Mouse (Mus musculus): ENCODE data around the gene Smarca2. TPM values are rescaled to one million over a fixed set of nuclear protein-coding genes. Genes with fewer than 3 reads are reported as not detected.

Smarca2 gene
- polyA plus RNA-seq, 1 experiment from 2014 or later, result 66.1 TPM

GRCm38 (mm10) chr19:26758156-26758555 is 153.3 kb downstream of the Smarca2 start:
- H3K9me3 ChIP-seq (ENCODE audit: control insufficient read depth, low read depth, low read length), result no peaks in the 10 kb centered on the region
- no peak overlapping the region for H3K4me2 ChIP-seq (replicated peaks; ENCODE audit: low read depth, low read length)
- no peak overlapping the region for H3K4me3 ChIP-seq (ENCODE audit: low read depth, low read length)
- WGBS, result 75% methylated on average over 8 of the region's 8 CpGs
- H3K4me1 ChIP-seq (ENCODE audit: control insufficient read depth, insufficient read depth, low read length), result peaks cover 5% of the 10 kb centered on the region; the same call in 1 of the 2 replicates
- no peak for ATAC-seq (ENCODE audit: insufficient number of reproducible peaks, insufficient read depth, low FRiP score, low read depth)
- H3K27ac ChIP-seq (ENCODE audit: low read length), result no peak overlapping the region; the same call in 1 of the 2 replicates
- H3K27me3 ChIP-seq (ENCODE audit: control insufficient read depth, insufficient read depth, low read length), result no peaks in the 10 kb centered on the region
- no peak overlapping the region for H3K9ac ChIP-seq (replicated peaks; ENCODE audit: low read depth, low read length)
- H3K36me3 ChIP-seq (ENCODE audit: control insufficient read depth, insufficient read depth, low read length), result peaks cover 5% of the 10 kb centered on the region; the same call in 1 of the 2 replicates

- 52% methylated on average over 7 of the region's 7 CpGs for WGBS
- H3K36me3 ChIP-seq (ENCODE audit: control insufficient read depth, insufficient read depth, low read length), result peaks cover 5% of the 10 kb centered on the region; the same call in 1 of the 2 replicates
- peaks cover 5% of the 10 kb centered on the region; the same call in 1 of the 2 replicates for H3K4me1 ChIP-seq (ENCODE audit: control insufficient read depth, insufficient read depth, low read length)
- ATAC-seq (ENCODE audit: insufficient number of reproducible peaks, insufficient read depth, low FRiP score, low read depth), result no peak
- H3K9ac ChIP-seq (replicated peaks; ENCODE audit: low read depth, low read length), result no peak overlapping the region
- no peak overlapping the region for H3K4me2 ChIP-seq (replicated peaks; ENCODE audit: low read depth, low read length)
- H3K9me3 ChIP-seq (ENCODE audit: control insufficient read depth, low read depth, low read length), result no peaks in the 10 kb centered on the region
- H3K4me3 ChIP-seq (ENCODE audit: low read depth, low read length), result no peak overlapping the region
- H3K27me3 ChIP-seq (ENCODE audit: control insufficient read depth, insufficient read depth, low read length), result no peaks in the 10 kb centered on the region
- H3K27ac ChIP-seq (ENCODE audit: low read length), result no peak overlapping the region; the same call in 1 of the 2 replicates
These were observed 153.8 kb downstream of the Smarca2 start for GRCm38 (mm10) chr19:26758620-26759019.

DNA sequence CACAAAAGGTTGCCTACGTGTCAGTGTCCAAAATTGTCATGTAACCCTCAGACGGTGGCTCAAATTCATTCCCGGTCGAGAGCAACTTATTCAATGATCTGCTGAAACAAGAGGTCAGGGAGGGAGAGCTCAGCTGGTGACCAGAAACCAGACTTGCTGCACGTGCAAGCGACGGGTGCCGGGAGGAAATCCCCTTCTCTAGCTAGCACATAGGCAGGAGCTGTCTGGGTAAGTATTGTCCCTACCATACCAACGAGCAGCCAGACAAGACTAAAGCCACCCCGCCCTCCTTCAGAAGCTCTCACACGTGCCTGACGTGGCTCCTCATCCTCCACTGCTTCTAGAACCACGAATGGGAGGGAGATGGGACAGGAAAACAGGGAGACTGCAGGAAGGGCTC is 154.4 kb downstream of the Smarca2 start:
- Histone ChIP-seq H3K27ac (ENCODE audit: low read length) (no peak overlapping the region; the same call in 1 of the 2 replicates), H3K4me2 (replicated peaks; ENCODE audit: low read depth, low read length) (no peak overlapping the region), H3K4me1 (ENCODE audit: control insufficient read depth, insufficient read depth, low read length) (peaks cover 5% of the 10 kb centered on the region; the same call in 1 of the 2 replicates), H3K27me3 (ENCODE audit: control insufficient read depth, insufficient read depth, low read length) (no peaks in the 10 kb centered on the region), H3K9ac (replicated peaks; ENCODE audit: low read depth, low read length) (no peak overlapping the region), H3K9me3 (ENCODE audit: control insufficient read depth, low read depth, low read length) (no peaks in the 10 kb centered on the region), H3K4me3 (ENCODE audit: low read depth, low read length) (no peak overlapping the region), H3K36me3 (ENCODE audit: control insufficient read depth, insufficient read depth, low read length) (peaks cover 5% of the 10 kb centered on the region; the same call in 1 of the 2 replicates)
- ATAC-seq (ENCODE audit: insufficient number of reproducible peaks, insufficient read depth, low FRiP score, low read depth), result no peak
- WGBS, result 85% methylated on average over 13 of the region's 13 CpGs

DNA sequence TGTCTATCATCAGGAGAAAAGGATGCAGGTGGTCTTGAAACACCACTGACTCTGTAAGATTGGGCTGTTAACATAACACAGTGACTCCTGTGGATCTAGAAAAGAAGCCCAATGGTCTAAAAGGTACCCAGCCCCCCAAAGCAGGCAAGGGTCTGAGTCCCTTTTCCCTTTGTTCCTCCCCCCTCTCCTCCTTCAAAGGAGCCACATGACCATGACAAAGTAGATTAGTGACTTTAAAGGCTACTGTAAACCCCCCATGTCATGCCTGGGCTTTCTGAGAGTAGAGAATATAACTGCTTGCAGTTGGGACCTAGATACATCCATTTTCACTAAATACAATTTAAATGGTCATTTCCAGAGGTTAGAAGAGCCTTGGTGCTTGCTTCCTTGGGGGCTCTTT is 156.4 kb downstream of the Smarca2 start:
- no peak overlapping the region for H3K9ac ChIP-seq (replicated peaks; ENCODE audit: low read depth, low read length)
- H3K9me3 ChIP-seq (ENCODE audit: control insufficient read depth, low read depth, low read length), result no peaks in the 10 kb centered on the region
- H3K4me1 ChIP-seq (ENCODE audit: control insufficient read depth, insufficient read depth, low read length), result peaks cover 2% of the 10 kb centered on the region; the same call in 1 of the 2 replicates
- no peak overlapping the region for H3K4me3 ChIP-seq (ENCODE audit: low read depth, low read length)
- H3K4me2 ChIP-seq (replicated peaks; ENCODE audit: low read depth, low read length), result no peak overlapping the region
- no peak for ATAC-seq (ENCODE audit: insufficient number of reproducible peaks, insufficient read depth, low FRiP score, low read depth)
- H3K27ac ChIP-seq (ENCODE audit: low read length), result no peak overlapping the region
- H3K27me3 ChIP-seq (ENCODE audit: control insufficient read depth, insufficient read depth, low read length), result no peaks in the 10 kb centered on the region
- H3K36me3 ChIP-seq (ENCODE audit: control insufficient read depth, insufficient read depth, low read length), result peaks cover 5% of the 10 kb centered on the region; the same call in 1 of the 2 replicates

- Histone ChIP-seq H3K4me3 (ENCODE audit: low read depth, low read length) (no peak overlapping the region), H3K27me3 (ENCODE audit: control insufficient read depth, insufficient read depth, low read length) (no peaks in the 10 kb centered on the region), H3K9me3 (ENCODE audit: control insufficient read depth, low read depth, low read length) (no peaks in the 10 kb centered on the region), H3K4me1 (ENCODE audit: control insufficient read depth, insufficient read depth, low read length) (0 out of 2 replicates have a peak, but pooled peaks cover 4% of the 10 kb centered on the region), H3K4me2 (replicated peaks; ENCODE audit: low read depth, low read length) (no peak overlapping the region), H3K27ac (ENCODE audit: low read length) (no peak overlapping the region), H3K9ac (replicated peaks; ENCODE audit: low read depth, low read length) (no peak overlapping the region), H3K36me3 (ENCODE audit: control insufficient read depth, insufficient read depth, low read length) (no peaks in the 10 kb centered on the region)
- ATAC-seq (ENCODE audit: insufficient number of reproducible peaks, insufficient read depth, low FRiP score, low read depth), result no peak
- 85% methylated on average over 7 of the region's 7 CpGs for WGBS
These were observed 160.6 kb downstream of the Smarca2 start for GRCm38 (mm10) chr19:26765483-26765882.

DNA sequence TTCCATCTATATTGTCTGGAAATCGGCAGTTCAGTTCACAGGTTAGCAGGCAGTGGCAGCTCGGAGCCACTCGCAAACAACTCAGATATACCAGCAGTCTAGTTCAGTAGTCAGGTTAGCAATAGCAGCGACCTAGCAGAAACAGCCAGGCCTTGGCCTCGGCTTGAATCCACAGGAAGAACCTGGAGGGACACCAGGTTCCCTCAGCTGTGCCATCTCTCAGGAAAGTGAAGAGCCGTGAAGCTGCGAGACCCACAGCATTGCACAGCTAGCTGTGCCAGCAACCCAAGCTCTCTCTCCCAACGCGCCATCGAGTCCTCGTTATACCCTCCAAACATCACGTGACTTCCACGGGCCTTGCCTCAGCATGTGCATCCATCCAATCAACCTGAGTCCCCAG is 162.6 kb downstream of the Smarca2 start:
- WGBS, result 95% methylated on average over 13 of the region's 13 CpGs
- H3K9ac ChIP-seq (replicated peaks; ENCODE audit: low read depth, low read length), result no peak overlapping the region

DNA sequence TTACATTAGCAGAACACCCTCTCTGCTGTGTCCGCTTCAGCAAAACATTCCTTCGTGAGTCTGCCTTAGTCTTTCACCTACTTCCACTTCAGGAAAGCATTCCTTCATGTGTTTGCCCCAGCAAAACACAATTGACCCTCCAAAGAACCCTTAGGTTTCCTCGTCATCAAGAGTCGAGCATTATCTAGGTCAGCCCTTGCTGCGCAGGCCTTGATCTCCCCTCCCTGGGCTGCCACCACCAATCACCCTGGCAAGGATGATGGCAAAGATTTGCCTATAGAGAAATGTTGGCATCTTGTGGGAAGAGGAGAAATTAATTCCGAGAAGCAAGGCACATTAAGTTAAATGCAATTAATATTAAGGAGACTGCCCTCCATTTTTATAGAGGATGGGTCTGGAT is 163.1 kb downstream of the Smarca2 start:
- H3K4me3 ChIP-seq (ENCODE audit: low read depth, low read length), result no peak overlapping the region
- H3K9ac ChIP-seq (replicated peaks; ENCODE audit: low read depth, low read length), result no peak overlapping the region
- no peaks in the 10 kb centered on the region for H3K27me3 ChIP-seq (ENCODE audit: control insufficient read depth, insufficient read depth, low read length)
- H3K27ac ChIP-seq (ENCODE audit: low read length), result no peak overlapping the region
- H3K36me3 ChIP-seq (ENCODE audit: control insufficient read depth, insufficient read depth, low read length), result peaks cover 10% of the 10 kb centered on the region; the same call in 1 of the 2 replicates
- H3K9me3 ChIP-seq (ENCODE audit: control insufficient read depth, low read depth, low read length), result no peaks in the 10 kb centered on the region
- H3K4me2 ChIP-seq (replicated peaks; ENCODE audit: low read depth, low read length), result no peak overlapping the region
- 94% methylated on average over 6 of the region's 6 CpGs for whole genome bisulfite sequencing
- no peak for ATAC-seq (ENCODE audit: insufficient number of reproducible peaks, insufficient read depth, low FRiP score, low read depth)
- H3K4me1 ChIP-seq (ENCODE audit: control insufficient read depth, insufficient read depth, low read length), result 0 out of 2 replicates have a peak, but pooled peaks cover 4% of the 10 kb centered on the region

More for the DNA sequence above, 162.6 kb downstream of the Smarca2 start:
- H3K27me3 ChIP-seq (ENCODE audit: control insufficient read depth, insufficient read depth, low read length), result no peaks in the 10 kb centered on the region
- no peak overlapping the region for H3K4me3 ChIP-seq (ENCODE audit: low read depth, low read length)
- no peak for ATAC-seq (ENCODE audit: insufficient number of reproducible peaks, insufficient read depth, low FRiP score, low read depth)
- H3K4me1 ChIP-seq (ENCODE audit: control insufficient read depth, insufficient read depth, low read length), result 0 out of 2 replicates have a peak, but pooled peaks cover 4% of the 10 kb centered on the region
- H3K27ac ChIP-seq (ENCODE audit: low read length), result no peak overlapping the region
- no peak overlapping the region for H3K4me2 ChIP-seq (replicated peaks; ENCODE audit: low read depth, low read length)
- peaks cover 6% of the 10 kb centered on the region; the same call in 1 of the 2 replicates for H3K36me3 ChIP-seq (ENCODE audit: control insufficient read depth, insufficient read depth, low read length)
- H3K9me3 ChIP-seq (ENCODE audit: control insufficient read depth, low read depth, low read length), result no peaks in the 10 kb centered on the region

- no peaks in the 10 kb centered on the region for H3K9me3 ChIP-seq (ENCODE audit: control insufficient read depth, low read depth, low read length)
- peaks cover 15% of the 10 kb centered on the region for H3K36me3 ChIP-seq (ENCODE audit: control insufficient read depth, insufficient read depth, low read length)
- H3K9ac ChIP-seq (replicated peaks; ENCODE audit: low read depth, low read length), result no peak overlapping the region
- 0 out of 2 replicates have a peak, but pooled peaks cover 4% of the 10 kb centered on the region for H3K4me1 ChIP-seq (ENCODE audit: control insufficient read depth, insufficient read depth, low read length)
- 90% methylated on average over 5 of the region's 5 CpGs for WGBS
- no peak overlapping the region for H3K27ac ChIP-seq (ENCODE audit: low read length)
- no peaks in the 10 kb centered on the region for H3K27me3 ChIP-seq (ENCODE audit: control insufficient read depth, insufficient read depth, low read length)
- no peak for ATAC-seq (ENCODE audit: insufficient number of reproducible peaks, insufficient read depth, low FRiP score, low read depth)
- no peak overlapping the region for H3K4me2 ChIP-seq (replicated peaks; ENCODE audit: low read depth, low read length)
- H3K4me3 ChIP-seq (ENCODE audit: low read depth, low read length), result no peak overlapping the region
These were observed 164.0 kb downstream of the Smarca2 start for GRCm38 (mm10) chr19:26768846-26769245.

Data from stomach, embryonic 14.5 days (tissue).